Mouse (Mus musculus): Measurements from ENCODE around the gene Zdhhc24.
A peak's percentile ranks its signal among the peaks of the same experiment; 100 is the strongest.
"Not testable (repeated sequence)": the region's sequence is repeated elsewhere in the genome, so short reads cannot be mapped to it uniquely, and the experiment has no call there.

The Zdhhc24 gene

GRCm38 (mm10) chr19:4878405-4879323 lies at the start of gene Zdhhc24:
Gene Zdhhc24 (plus strand): TSS chr19:4878668.
- peak; percentile 96 to 97 for DNase-seq (ENCODE audit: low spot score in 2 of 2)

- DNase-seq (ENCODE audit: low spot score in 2 of 2), result peak; percentile 26 to 37
Observed at GRCm38 (mm10) chr19:4829156-4829555, 49.3 kb upstream of the Zdhhc24 start.

- DNase-seq (ENCODE audit: low spot score in 2 of 2), result no peak
Observed at GRCm38 (mm10) chr19:4833977-4834376, 44.5 kb upstream of the Zdhhc24 start.

- DNase-seq (ENCODE audit: low spot score in 2 of 2), result no peak
Observed at GRCm38 (mm10) chr19:4836096-4836495, 42.4 kb upstream of the Zdhhc24 start.

- no peak for DNase-seq (ENCODE audit: low spot score in 2 of 2)
Observed at GRCm38 (mm10) chr19:4837049-4837448, 41.4 kb upstream of the Zdhhc24 start.

GRCm38 (mm10) chr19:4838526-4839140 lies 39.8 kb upstream of the Zdhhc24 start:
- no peak for DNase-seq (ENCODE audit: low spot score in 2 of 2)

- DNase-seq (ENCODE audit: low spot score in 2 of 2), result peak; percentile 97 to 99
Observed at GRCm38 (mm10) chr19:4839149-4839548, 39.3 kb upstream of the Zdhhc24 start, which contains the start of the genes Ccs and Ccdc87. Gene Ccs (minus strand): TSS chr19:4839332. Gene Ccdc87 (plus strand): TSS chr19:4839366.

GRCm38 (mm10) chr19:4840848-4841247 lies 37.6 kb upstream of the Zdhhc24 start:
- no peak for DNase-seq (ENCODE audit: low spot score in 2 of 2)

GRCm38 (mm10) chr19:4842611-4843010 lies 35.9 kb upstream of the Zdhhc24 start:
- DNase-seq (ENCODE audit: low spot score in 2 of 2), result no peak

GRCm38 (mm10) chr19:4845846-4846245 lies 32.6 kb upstream of the Zdhhc24 start:
- DNase-seq (ENCODE audit: low spot score in 2 of 2), result no peak

- DNase-seq (ENCODE audit: low spot score in 2 of 2), result peak in 1 of 2 experiments; percentile 27
Observed at GRCm38 (mm10) chr19:4847490-4847889, 31.0 kb upstream of the Zdhhc24 start.

GRCm38 (mm10) chr19:4849800-4850199 lies 28.7 kb upstream of the Zdhhc24 start:
- no peak for DNase-seq (ENCODE audit: low spot score in 2 of 2)

GRCm38 (mm10) chr19:4850281-4850680 lies 28.2 kb upstream of the Zdhhc24 start:
- no peak for DNase-seq (ENCODE audit: low spot score in 2 of 2)

- peak; percentile 90 to 93 for DNase-seq (ENCODE audit: low spot score in 2 of 2)
Observed at GRCm38 (mm10) chr19:4854552-4855469, 23.7 kb upstream of the Zdhhc24 start, which contains the start of gene Ctsf. Gene Ctsf (plus strand): TSS chr19:4855130.

GRCm38 (mm10) chr19:4855470-4855820 lies 23.0 kb upstream of the Zdhhc24 start:
- no peak for DNase-seq (ENCODE audit: low spot score in 2 of 2)

GRCm38 (mm10) chr19:4855951-4856350 lies 22.5 kb upstream of the Zdhhc24 start:
- DNase-seq (ENCODE audit: low spot score in 2 of 2), result no peak

- DNase-seq (ENCODE audit: low spot score in 2 of 2), result peak; percentile 31 to 49
Observed at GRCm38 (mm10) chr19:4859081-4859480, 19.4 kb upstream of the Zdhhc24 start.

GRCm38 (mm10) chr19:4863048-4863447 lies 15.4 kb upstream of the Zdhhc24 start:
- DNase-seq (ENCODE audit: low spot score in 2 of 2), result no peak

- DNase-seq (ENCODE audit: low spot score in 2 of 2), result no peak
Observed at GRCm38 (mm10) chr19:4865147-4865546, 13.3 kb upstream of the Zdhhc24 start.

GRCm38 (mm10) chr19:4874613-4875012 lies 3.9 kb upstream of the Zdhhc24 start:
- DNase-seq (ENCODE audit: low spot score in 2 of 2), result not testable (repeated sequence)

GRCm38 (mm10) chr19:4876241-4876640 lies 2.2 kb upstream of the Zdhhc24 start:
- DNase-seq (ENCODE audit: low spot score in 2 of 2), result no peak

GRCm38 (mm10) chr19:4876755-4877154 lies 1.7 kb upstream of the Zdhhc24 start:
- no peak for DNase-seq (ENCODE audit: low spot score in 2 of 2)

All from right cerebral cortex, adult 2 months (tissue).